Comparison of ENCODE assay signal across 9 mouse cellular contexts in genomic region chr2:172831762-172832161, GRCm38 (mm10).
A peak's percentile ranks its signal among the peaks of the same experiment; 100 is the strongest.
DNase-seq lines count a peak whose midpoint lies in the region; ATAC-seq and TF ChIP-seq lines count a peak whose summit lies in the region.
"Had no signal": no experiment of that assay in that cellular context is flagged by ENCODE, and none has a peak within 500 bp of the region (broad histone marks: within the 10 kb centered on the region; RNA-seq: fewer than 3 reads in every experiment).

No protein-coding gene starts in this region.

- no peak for TF ChIP-seq POLR2A in lung, adult 2 months (IDR thresholded peaks at IDR 0.05; ENCODE audit: borderline replicate concordance, extremely low read depth, low read depth, low read length)

- peak; percentile 81 for ATAC-seq in CD4-positive, CD25-positive, alpha-beta regulatory T cell, adult 4 months
- ATAC-seq in erythroblast, adult 5-6 weeks (replicated peaks; ENCODE audit: low FRiP score, poor library complexity, severe bottlenecking), result peak; percentile 60

- H3K4me1 ChIP-seq in lung, adult 2 months (ENCODE audit: control insufficient read depth, insufficient read depth, low read length), result no peaks in the 10 kb centered on the region

- 16% methylated on average over 5 of the region's 5 CpGs for WGBS in lung, adult 2 months

- intact Hi-C loops in heart, postnatal 14 days (cut with DNase I), result loop anchor here (1.0 to 5.0 kb wide), 3 partner anchors 116 to 257 kb away; no protein-coding TSS in a partner anchor

- peak; percentile 61 for DNase-seq in brain, adult 2 months (ENCODE audit: low read depth, low spot score)
- DNase-seq in heart, postnatal 14 days, result peak; percentile 77 to 82
- DNase-seq in layer of hippocampus, adult 18-20 months (ENCODE audit: low spot score in 2 of 2), result peak; percentile 25 to 74
- peak; percentile 67 for DNase-seq in lung, adult 2 months
- peak; percentile 77 for DNase-seq in ovary, postnatal 10 days (ENCODE audit: low spot score)
- DNase-seq in thymus, postnatal 10 days (ENCODE audit: low spot score in 2 of 2), result peak; percentile 76 to 93

- no peak overlapping the region for H3K4me3 ChIP-seq in lung, adult 2 months (replicated peaks; ENCODE audit: extremely low read depth, low read depth, low read length)
- H3K4me3 ChIP-seq: erythroblast, embryonic 14.5 days had no signal

- TF ChIP-seq CTCF in lung, adult 2 months (IDR thresholded peaks at IDR 0.05; ENCODE audit: insufficient read depth, low read length), result peak; percentile 73
